Mouse (Mus musculus) lung, postnatal 0 days (tissue): Measurements from ENCODE around the gene Sorcs2.
A peak's percentile ranks its signal among the peaks of the same experiment; 100 is the strongest.

Source experiments
- CTCF ChIP-seq: IDR thresholded peaks from 2 replicates; pipeline ENCODE4 v1.5.1; 2016; ENCODE audit warnings: antibody characterized with exemption, mild to moderate bottlenecking
- EP300 ChIP-seq: IDR thresholded peaks from 2 replicates; pipeline ENCODE4 v1.6.1; 2016; ENCODE audit warnings: antibody characterized with exemption, mild to moderate bottlenecking, control low read depth

DNA sequence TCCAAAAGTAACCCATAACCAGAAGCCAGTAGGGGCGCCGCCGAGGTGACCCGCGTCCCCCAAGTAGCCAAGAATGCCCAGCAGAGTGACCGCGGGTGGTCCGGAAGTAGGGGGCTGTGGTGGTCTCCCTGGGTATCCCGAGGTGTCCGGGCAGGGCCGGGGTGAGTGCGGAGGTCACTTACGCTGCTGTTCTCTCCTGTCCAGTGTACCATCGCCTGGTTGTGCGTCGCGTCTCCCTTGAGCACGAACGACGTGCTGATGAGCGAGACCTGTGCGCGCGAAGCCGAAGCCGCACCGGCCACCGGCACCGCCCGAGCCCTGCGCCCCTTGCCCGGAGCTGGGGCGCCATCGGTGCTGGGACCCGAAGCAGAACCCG is 567 bp downstream of the Sorcs2 start:
- TF ChIP-seq CTCF, result 0 out of 2 replicates have a peak, but pooled peaks have one; percentile 16
- no peak for TF ChIP-seq EP300
